Mouse (Mus musculus): Measurements from ENCODE around the gene Jazf1. TPM values are rescaled to one million over a fixed set of nuclear protein-coding genes. Genes with fewer than 3 reads are reported as not detected.

Jazf1 gene
- polyA plus RNA-seq, 1 experiment from 2014 or later: 15.6 TPM

DNA sequence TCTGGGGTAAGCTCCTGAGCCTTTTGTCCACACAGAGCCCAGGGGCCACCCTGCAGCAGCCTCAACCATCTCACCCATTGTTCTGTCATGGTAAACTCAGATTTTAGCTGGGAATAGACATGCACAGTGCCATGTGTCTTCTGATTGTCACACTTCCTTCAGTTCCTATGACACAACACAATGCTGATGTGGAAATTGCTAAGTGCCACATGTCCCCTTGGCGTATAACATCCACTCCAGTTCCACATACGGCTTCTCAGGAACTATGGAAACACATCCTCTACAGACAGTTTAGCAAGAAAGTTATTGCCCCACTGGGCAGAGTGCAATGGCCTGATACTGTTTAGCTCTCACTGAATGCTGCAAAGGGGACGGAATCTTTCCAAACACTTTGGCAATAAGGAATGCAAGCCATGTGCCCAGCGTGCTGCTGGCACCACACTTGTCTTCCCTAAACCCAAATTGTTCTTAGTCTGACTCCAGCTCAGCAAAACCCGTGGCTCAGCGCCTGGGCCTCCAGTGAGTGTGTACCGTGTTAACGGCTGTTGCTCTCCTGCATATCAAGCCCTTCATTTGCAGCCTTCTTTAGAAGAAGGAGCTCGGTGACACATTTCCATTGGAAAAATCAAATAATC is 207.1 kb downstream of the Jazf1 start:
- Histone ChIP-seq H3K4me1 (ENCODE audit: control insufficient read depth in 2 of 2, insufficient read depth in 2 of 2, low read length in 2 of 2) (peaks cover 28 to 38% of the 10 kb centered on the region in 2 experiments), H3K36me3 (ENCODE audit: control insufficient read depth, insufficient read depth, low read length) (no peaks in the 10 kb centered on the region), H3K9me3 (ENCODE audit: control insufficient read depth, low read length) (no peaks in the 10 kb centered on the region), H3K4me2 (ENCODE audit: low read length) (no peak overlapping the region), H3K4me3 (ENCODE audit: control insufficient read depth in 1 of 2, insufficient read depth in 1 of 2, low read depth in 1 of 2, low read length in 2 of 2) (no peak overlapping the region), H3K9ac (ENCODE audit: low read length) (no peak overlapping the region), H3K27ac (replicated peaks in 1 of 2; ENCODE audit: control insufficient read depth in 1 of 2, insufficient read depth in 1 of 2, low read depth in 2 of 2, low read length in 2 of 2) (peak overlapping the region; percentile 61 to 70), H3K27me3 (ENCODE audit: control insufficient read depth, insufficient read depth, low read length) (no peaks in the 10 kb centered on the region)
- ATAC-seq (ENCODE audit: insufficient number of reproducible peaks, insufficient read depth, low FRiP score, low read depth): no peak
- 57% methylated on average over 9 of the region's 9 CpGs for WGBS

GRCm38 (mm10) chr6:52860713-52861112 is 207.7 kb downstream of the Jazf1 start:
- Histone ChIP-seq H3K4me2 (ENCODE audit: low read length) (no peak overlapping the region), H3K27ac (replicated peaks in 1 of 2; ENCODE audit: control insufficient read depth in 1 of 2, insufficient read depth in 1 of 2, low read depth in 2 of 2, low read length in 2 of 2) (no peak overlapping the region), H3K36me3 (ENCODE audit: control insufficient read depth, insufficient read depth, low read length) (no peaks in the 10 kb centered on the region), H3K4me3 (ENCODE audit: control insufficient read depth in 1 of 2, insufficient read depth in 1 of 2, low read depth in 1 of 2, low read length in 2 of 2) (no peak overlapping the region), H3K9me3 (ENCODE audit: control insufficient read depth, low read length) (no peaks in the 10 kb centered on the region), H3K27me3 (ENCODE audit: control insufficient read depth, insufficient read depth, low read length) (no peaks in the 10 kb centered on the region), H3K9ac (ENCODE audit: low read length) (no peak overlapping the region), H3K4me1 (ENCODE audit: control insufficient read depth in 2 of 2, insufficient read depth in 2 of 2, low read length in 2 of 2) (peaks cover 30 to 43% of the 10 kb centered on the region in 2 experiments)
- 13% methylated on average over 6 of the region's 6 CpGs for WGBS
- no peak for ATAC-seq (ENCODE audit: insufficient number of reproducible peaks, insufficient read depth, low FRiP score, low read depth)

DNA sequence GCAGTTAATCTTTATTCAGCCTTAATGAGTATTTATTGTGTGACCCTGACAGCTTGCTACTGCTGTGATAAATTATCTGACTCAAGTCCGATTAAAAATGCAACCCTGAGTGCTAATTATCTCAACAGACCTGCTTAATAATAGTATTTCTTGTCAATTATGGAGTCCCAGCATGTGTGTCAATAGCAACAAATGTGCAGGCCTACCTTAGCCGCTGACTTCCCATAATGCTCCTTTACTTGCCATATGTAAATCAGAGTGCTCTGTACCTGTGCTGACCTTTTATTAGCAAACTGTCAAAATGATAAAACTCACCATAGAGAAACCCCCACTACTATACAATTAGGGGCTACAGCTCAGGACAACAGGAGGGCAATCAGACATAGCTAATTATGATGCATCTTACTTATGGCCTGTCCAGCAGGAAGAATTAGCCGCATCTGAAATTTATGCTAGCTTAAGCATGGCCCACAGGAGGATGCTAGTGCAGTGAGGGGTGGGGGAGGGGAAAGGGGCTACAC is 209.5 kb downstream of the Jazf1 start:
- no peak overlapping the region for H3K4me3 ChIP-seq (ENCODE audit: control insufficient read depth in 1 of 2, insufficient read depth in 1 of 2, low read depth in 1 of 2, low read length in 2 of 2)
- ATAC-seq (ENCODE audit: insufficient number of reproducible peaks, insufficient read depth, low FRiP score, low read depth): no peak
- H3K27me3 ChIP-seq (ENCODE audit: control insufficient read depth, insufficient read depth, low read length): no peaks in the 10 kb centered on the region
- 83% methylated on average over 3 of the region's 3 CpGs for WGBS
- peaks cover 30 to 43% of the 10 kb centered on the region in 2 experiments for H3K4me1 ChIP-seq (ENCODE audit: control insufficient read depth in 2 of 2, insufficient read depth in 2 of 2, low read length in 2 of 2)
- no peaks in the 10 kb centered on the region for H3K9me3 ChIP-seq (ENCODE audit: control insufficient read depth, low read length)
- no peaks in the 10 kb centered on the region for H3K36me3 ChIP-seq (ENCODE audit: control insufficient read depth, insufficient read depth, low read length)
- H3K9ac ChIP-seq (ENCODE audit: low read length): no peak overlapping the region
- H3K4me2 ChIP-seq (ENCODE audit: low read length): no peak overlapping the region
- H3K27ac ChIP-seq (replicated peaks in 1 of 2; ENCODE audit: control insufficient read depth in 1 of 2, insufficient read depth in 1 of 2, low read depth in 2 of 2, low read length in 2 of 2): no peak overlapping the region

GRCm38 (mm10) chr6:52852404-52853107 is 215.9 kb downstream of the Jazf1 start:
- H3K27ac ChIP-seq (replicated peaks in 1 of 2; ENCODE audit: control insufficient read depth in 1 of 2, insufficient read depth in 1 of 2, low read depth in 2 of 2, low read length in 2 of 2): no peak overlapping the region
- H3K27me3 ChIP-seq (ENCODE audit: control insufficient read depth, insufficient read depth, low read length): no peaks in the 10 kb centered on the region
- WGBS: 52% methylated on average over 8 of the region's 8 CpGs
- H3K36me3 ChIP-seq (ENCODE audit: control insufficient read depth, insufficient read depth, low read length): no peaks in the 10 kb centered on the region
- no peak for ATAC-seq (ENCODE audit: insufficient number of reproducible peaks, insufficient read depth, low FRiP score, low read depth)
- H3K9me3 ChIP-seq (ENCODE audit: control insufficient read depth, low read length): no peaks in the 10 kb centered on the region
- no peak overlapping the region for H3K9ac ChIP-seq (ENCODE audit: low read length)
- no peak overlapping the region for H3K4me3 ChIP-seq (ENCODE audit: control insufficient read depth in 1 of 2, insufficient read depth in 1 of 2, low read depth in 1 of 2, low read length in 2 of 2)
- no peak overlapping the region for H3K4me2 ChIP-seq (ENCODE audit: low read length)
- peaks cover 20 to 34% of the 10 kb centered on the region in 2 experiments for H3K4me1 ChIP-seq (ENCODE audit: control insufficient read depth in 2 of 2, insufficient read depth in 2 of 2, low read length in 2 of 2)

DNA sequence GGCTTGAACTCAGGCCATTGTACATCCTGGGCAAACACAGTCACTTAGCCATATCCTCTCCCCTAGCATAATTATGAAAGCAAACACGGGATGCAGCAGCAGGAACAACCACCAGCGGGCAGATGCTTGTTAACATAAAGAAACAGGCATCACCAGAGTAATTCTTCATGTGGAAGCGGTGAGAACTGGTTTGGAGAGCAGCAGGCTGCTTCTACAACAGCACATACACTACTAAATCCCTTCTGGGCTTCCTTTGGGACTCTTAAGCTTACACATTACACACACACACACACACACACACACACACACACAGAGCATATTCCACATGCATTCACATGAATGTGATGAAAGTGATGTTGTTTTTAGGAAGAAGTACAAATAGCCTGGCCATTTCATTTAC is 216.5 kb downstream of the Jazf1 start:
- Histone ChIP-seq H3K27ac (replicated peaks in 1 of 2; ENCODE audit: control insufficient read depth in 1 of 2, insufficient read depth in 1 of 2, low read depth in 2 of 2, low read length in 2 of 2) (no peak overlapping the region), H3K36me3 (ENCODE audit: control insufficient read depth, insufficient read depth, low read length) (no peaks in the 10 kb centered on the region), H3K4me3 (ENCODE audit: control insufficient read depth in 1 of 2, insufficient read depth in 1 of 2, low read depth in 1 of 2, low read length in 2 of 2) (no peak overlapping the region), H3K9me3 (ENCODE audit: control insufficient read depth, low read length) (no peaks in the 10 kb centered on the region), H3K27me3 (ENCODE audit: control insufficient read depth, insufficient read depth, low read length) (no peaks in the 10 kb centered on the region), H3K9ac (ENCODE audit: low read length) (no peak overlapping the region), H3K4me2 (ENCODE audit: low read length) (no peak overlapping the region), H3K4me1 (ENCODE audit: control insufficient read depth in 2 of 2, insufficient read depth in 2 of 2, low read length in 2 of 2) (peaks cover 14 to 28% of the 10 kb centered on the region in 2 experiments)
- 73% methylated on average over 3 of the region's 3 CpGs for WGBS
- no peak for ATAC-seq (ENCODE audit: insufficient number of reproducible peaks, insufficient read depth, low FRiP score, low read depth)

DNA sequence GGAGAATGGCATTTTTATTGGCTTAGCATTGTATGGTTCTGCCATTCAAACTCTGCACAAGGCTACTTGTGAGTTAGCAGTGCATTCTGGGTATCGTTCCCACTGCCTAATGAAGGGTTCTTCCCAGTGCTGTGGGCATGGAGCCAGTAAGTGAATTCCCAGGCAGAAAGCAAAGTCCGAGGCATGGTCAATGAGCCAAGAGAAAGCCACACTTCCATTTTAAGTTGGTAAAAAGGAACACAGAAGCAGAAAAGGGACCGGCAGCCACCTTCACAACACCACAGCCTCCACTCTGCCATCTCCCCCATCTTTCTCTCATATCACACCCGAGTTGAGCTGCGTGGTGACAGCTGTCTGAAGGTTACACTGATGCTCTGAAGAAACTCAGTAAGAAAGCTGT is 217.4 kb downstream of the Jazf1 start:
- ATAC-seq (ENCODE audit: insufficient number of reproducible peaks, insufficient read depth, low FRiP score, low read depth): no peak; the same call in 1 of the 2 replicates
- Histone ChIP-seq H3K9ac (ENCODE audit: low read length) (no peak overlapping the region), H3K27me3 (ENCODE audit: control insufficient read depth, insufficient read depth, low read length) (no peaks in the 10 kb centered on the region), H3K4me3 (ENCODE audit: control insufficient read depth in 1 of 2, insufficient read depth in 1 of 2, low read depth in 1 of 2, low read length in 2 of 2) (no peak overlapping the region), H3K9me3 (ENCODE audit: control insufficient read depth, low read length) (no peaks in the 10 kb centered on the region), H3K27ac (replicated peaks in 1 of 2; ENCODE audit: control insufficient read depth in 1 of 2, insufficient read depth in 1 of 2, low read depth in 2 of 2, low read length in 2 of 2) (peak overlapping the region; percentile 39 to 42; a peak in 3 of 4 replicates), H3K4me1 (ENCODE audit: control insufficient read depth in 2 of 2, insufficient read depth in 2 of 2, low read length in 2 of 2) (peaks cover 10 to 18% of the 10 kb centered on the region in 2 experiments), H3K4me2 (ENCODE audit: low read length) (peak overlapping the region; percentile 42), H3K36me3 (ENCODE audit: control insufficient read depth, insufficient read depth, low read length) (no peaks in the 10 kb centered on the region)
- WGBS: 25% methylated on average over 5 of the region's 5 CpGs

DNA sequence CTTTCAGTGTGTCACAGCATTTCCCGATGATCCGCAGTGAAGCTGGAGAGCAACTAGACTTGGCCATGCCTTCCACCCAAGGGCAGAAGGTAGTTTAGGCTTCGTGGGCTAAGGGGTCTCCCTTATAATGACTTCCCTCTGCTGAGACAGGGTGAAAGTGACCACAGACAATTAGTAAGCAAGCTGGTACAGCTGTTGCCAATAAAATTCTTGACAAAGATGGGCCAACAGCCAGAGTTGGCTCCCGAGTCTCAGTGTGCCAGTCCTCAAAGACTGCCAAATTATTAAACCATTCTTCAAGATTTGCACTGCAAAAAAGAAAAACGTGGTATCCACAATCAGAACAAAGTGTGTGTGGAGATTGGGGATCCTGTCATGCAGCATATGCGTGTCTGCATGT is 220.2 kb downstream of the Jazf1 start:
- Histone ChIP-seq H3K27me3 (ENCODE audit: control insufficient read depth, insufficient read depth, low read length) (no peaks in the 10 kb centered on the region), H3K4me1 (ENCODE audit: control insufficient read depth in 2 of 2, insufficient read depth in 2 of 2, low read length in 2 of 2) (peaks cover 8 to 16% of the 10 kb centered on the region in 2 experiments), H3K27ac (replicated peaks in 1 of 2; ENCODE audit: control insufficient read depth in 1 of 2, insufficient read depth in 1 of 2, low read depth in 2 of 2, low read length in 2 of 2) (no peak overlapping the region), H3K36me3 (ENCODE audit: control insufficient read depth, insufficient read depth, low read length) (no peaks in the 10 kb centered on the region), H3K9ac (ENCODE audit: low read length) (no peak overlapping the region), H3K4me2 (ENCODE audit: low read length) (no peak overlapping the region), H3K9me3 (ENCODE audit: control insufficient read depth, low read length) (no peaks in the 10 kb centered on the region), H3K4me3 (ENCODE audit: control insufficient read depth in 1 of 2, insufficient read depth in 1 of 2, low read depth in 1 of 2, low read length in 2 of 2) (no peak overlapping the region)
- WGBS: 81% methylated on average over 6 of the region's 6 CpGs
- no peak for ATAC-seq (ENCODE audit: insufficient number of reproducible peaks, insufficient read depth, low FRiP score, low read depth)
